Mouse (Mus musculus) intestine, embryonic 14.5 days (tissue): ENCODE data around the gene Gas2l1. TPM values are rescaled to one million over a fixed set of nuclear protein-coding genes. Genes with fewer than 3 reads are reported as not detected.

ENCODE experiments used
- ATAC-seq: fragments of 200-750 bp; cut with Nextera tagmentation; replicated peaks from 2 replicates; pipeline ENCODE4 v1.8.0; 2017; ENCODE audit warnings: low read depth, moderate number of reproducible peaks, moderate TSS enrichment, moderate library complexity; ENCODE audit not compliant: low FRiP score, low TSS enrichment
- DNase-seq: peaks from one replicate; pipeline ENCODE4 v3.0.0-alpha.2; 2018; ENCODE audit warnings: low spot score
- H3K27ac ChIP-seq: fragments of 300-500 bp; sonication (generic); 2 replicates; pipeline ENCODE4 v1.5.1; 2014; ENCODE audit warnings: low read depth, mild to moderate bottlenecking, control low read depth
- H3K27me3 ChIP-seq: fragments of 300-500 bp; sonication (generic); replicated peaks from 2 replicates; pipeline ENCODE4 v1.6.1; 2014; ENCODE audit warnings: low read length, control low read depth; ENCODE audit not compliant: control insufficient read depth, insufficient read depth
- H3K36me3 ChIP-seq: fragments of 300-500 bp; sonication (generic); 2 replicates; pipeline ENCODE4 v1.6.1; 2014; ENCODE audit warnings: low read length, control low read depth; ENCODE audit not compliant: control insufficient read depth, insufficient read depth
- H3K4me1 ChIP-seq: fragments of 300-500 bp; sonication (generic); replicated peaks from 2 replicates; pipeline ENCODE4 v1.6.1; 2014; ENCODE audit warnings: low read length, control low read depth, mixed read lengths; ENCODE audit not compliant: control insufficient read depth, insufficient read depth
- H3K4me2 ChIP-seq: fragments of 300-500 bp; sonication (generic); 2 replicates; pipeline ENCODE4 v1.6.1; 2014; ENCODE audit warnings: low read length
- H3K4me3 ChIP-seq: fragments of 300-500 bp; sonication (generic); 2 replicates; pipeline ENCODE4 v1.5.1; 2014; ENCODE audit warnings: low read depth, low read length, control low read depth, mixed read lengths
- H3K9ac ChIP-seq: fragments of 300-500 bp; sonication (generic); 2 replicates; pipeline ENCODE4 v1.6.1; 2014; ENCODE audit warnings: mild to moderate bottlenecking, low read length
- H3K9me3 ChIP-seq: fragments of 300-500 bp; sonication (generic); 2 replicates; pipeline ENCODE4 v1.6.1; 2016; ENCODE audit warnings: low read length, control low read depth; ENCODE audit not compliant: control insufficient read depth
- WGBS: fragments of 180-500 bp; shearing (Covaris S2); extraction: QIAGEN DNeasy Blood & Tissue Kit; methylation state at CpG from one replicate; pipeline ENCODE4 v1.1.7; 2014; 5-methylcytosine and 5-hydroxymethylcytosine counted together
- polyA plus RNA-seq: library from polyadenylated mRNA; unstranded; fragments of >200 nt; fragmentation: Nextera tagmentation; extraction: Ambion mirVana; gene quantifications from 2 replicates; pipeline ENCODE4 v1.2.1, GENCODE M21; 2014

The Gas2l1 gene
- polyA plus RNA-seq, 1 experiment from 2014 or later: 29.3 TPM

GRCm38 (mm10) chr11:5040585-5040984, 24.5 kb downstream of the Gas2l1 start:
- Histone ChIP-seq H3K4me1 (no peaks in the 10 kb centered on the region), H3K27me3 (no peaks in the 10 kb centered on the region), H3K4me3 (no peak overlapping the region), H3K9me3 (no peaks in the 10 kb centered on the region), H3K9ac (no peak overlapping the region), H3K27ac (no peak overlapping the region), H3K36me3 (peaks cover 54% of the 10 kb centered on the region), H3K4me2 (no peak overlapping the region)
- ATAC-seq (no peak), DNase-seq (no peak)
- 90% methylated on average over 5 of the region's 5 CpGs for WGBS

GRCm38 (mm10) chr11:5037146-5037854, 27.8 kb downstream of the Gas2l1 start:
- DNase-seq (no peak), ATAC-seq (no peak)
- H3K9ac ChIP-seq: no peak overlapping the region
- H3K27me3 ChIP-seq: no peaks in the 10 kb centered on the region
- peaks cover 82% of the 10 kb centered on the region for H3K36me3 ChIP-seq
- WGBS: 86% methylated on average over 8 of the region's 8 CpGs
- no peaks in the 10 kb centered on the region for H3K9me3 ChIP-seq
- H3K27ac ChIP-seq: no peak overlapping the region
- H3K4me1 ChIP-seq: no peaks in the 10 kb centered on the region
- no peak overlapping the region for H3K4me3 ChIP-seq
- no peak overlapping the region for H3K4me2 ChIP-seq

GRCm38 (mm10) chr11:5035421-5035820, 29.7 kb downstream of the Gas2l1 start:
- no peak overlapping the region for H3K27ac ChIP-seq

GRCm38 (mm10) chr11:5033136-5033535, 32.0 kb downstream of the Gas2l1 start:
- no peaks in the 10 kb centered on the region for H3K4me1 ChIP-seq
- no peak overlapping the region for H3K9ac ChIP-seq
- H3K4me2 ChIP-seq: no peak overlapping the region
- H3K27me3 ChIP-seq: no peaks in the 10 kb centered on the region
- no peak overlapping the region for H3K27ac ChIP-seq
- H3K36me3 ChIP-seq: peaks cover 85% of the 10 kb centered on the region
- DNase-seq: no peak
- WGBS: 78% methylated on average over 3 of the region's 3 CpGs
- H3K9me3 ChIP-seq: no peaks in the 10 kb centered on the region
- no peak for ATAC-seq
- H3K4me3 ChIP-seq: no peak overlapping the region

More at GRCm38 (mm10) chr11:5035421-5035820, 29.7 kb downstream of the Gas2l1 start:
- DNase-seq (no peak), ATAC-seq (no peak)
- H3K9me3 ChIP-seq: no peaks in the 10 kb centered on the region
- H3K4me1 ChIP-seq: no peaks in the 10 kb centered on the region
- peaks cover 95% of the 10 kb centered on the region for H3K36me3 ChIP-seq
- H3K27me3 ChIP-seq: no peaks in the 10 kb centered on the region
- no peak overlapping the region for H3K4me3 ChIP-seq
- WGBS: 88% methylated on average over 4 of the region's 4 CpGs
- H3K4me2 ChIP-seq: no peak overlapping the region
- no peak overlapping the region for H3K9ac ChIP-seq

GRCm38 (mm10) chr11:5032706-5033105, 32.4 kb downstream of the Gas2l1 start:
- Histone ChIP-seq H3K9ac (no peak overlapping the region), H3K9me3 (no peaks in the 10 kb centered on the region), H3K4me3 (no peak overlapping the region), H3K36me3 (peaks cover 86% of the 10 kb centered on the region), H3K4me2 (no peak overlapping the region), H3K27ac (no peak overlapping the region), H3K27me3 (no peaks in the 10 kb centered on the region), H3K4me1 (no peaks in the 10 kb centered on the region)
- WGBS: 92% methylated on average over 10 of the region's 10 CpGs
- DNase-seq (no peak), ATAC-seq (no peak)

- no peak overlapping the region for H3K4me2 ChIP-seq
- no peaks in the 10 kb centered on the region for H3K9me3 ChIP-seq
- H3K27me3 ChIP-seq: no peaks in the 10 kb centered on the region
- DNase-seq (no peak), ATAC-seq (no peak)
- H3K27ac ChIP-seq: no peak overlapping the region
- H3K36me3 ChIP-seq: peaks cover 83% of the 10 kb centered on the region
- no peaks in the 10 kb centered on the region for H3K4me1 ChIP-seq
- no peak overlapping the region for H3K4me3 ChIP-seq
- no peak overlapping the region for H3K9ac ChIP-seq
- 97% methylated on average over 7 of the region's 7 CpGs for WGBS
These were observed 36.9 kb downstream of the Gas2l1 start for GRCm38 (mm10) chr11:5028228-5028627.

- 97% methylated on average over 1 of the region's 1 CpGs for WGBS
- DNase-seq: no peak
- no peak overlapping the region for H3K4me2 ChIP-seq
- no peaks in the 10 kb centered on the region for H3K4me1 ChIP-seq
- H3K27ac ChIP-seq: no peak overlapping the region
- H3K27me3 ChIP-seq: no peaks in the 10 kb centered on the region
- H3K9ac ChIP-seq: no peak overlapping the region
- H3K9me3 ChIP-seq: no peaks in the 10 kb centered on the region
- no peak overlapping the region for H3K4me3 ChIP-seq
- peaks cover 69% of the 10 kb centered on the region for H3K36me3 ChIP-seq
- ATAC-seq: no peak
These were observed 40.0 kb downstream of the Gas2l1 start for GRCm38 (mm10) chr11:5025108-5025507.

- Histone ChIP-seq H3K9ac (no peak overlapping the region), H3K4me3 (no peak overlapping the region), H3K27ac (no peak overlapping the region), H3K36me3 (peaks cover 70% of the 10 kb centered on the region), H3K4me2 (no peak overlapping the region), H3K9me3 (no peaks in the 10 kb centered on the region), H3K27me3 (no peaks in the 10 kb centered on the region), H3K4me1 (no peaks in the 10 kb centered on the region)
- WGBS: 68% methylated on average over 6 of the region's 6 CpGs
- DNase-seq (no peak), ATAC-seq (no peak)
These were observed 47.6 kb downstream of the Gas2l1 start for GRCm38 (mm10) chr11:5017506-5017905.

- H3K27me3 ChIP-seq: no peaks in the 10 kb centered on the region
- no peak for ATAC-seq
- 90% methylated on average over 5 of the region's 5 CpGs for WGBS
- no peaks in the 10 kb centered on the region for H3K4me1 ChIP-seq
- no peaks in the 10 kb centered on the region for H3K9me3 ChIP-seq
- H3K36me3 ChIP-seq: peaks cover 74% of the 10 kb centered on the region
- no peak overlapping the region for H3K4me2 ChIP-seq
- no peak for DNase-seq
- H3K9ac ChIP-seq: no peak overlapping the region
- no peak overlapping the region for H3K27ac ChIP-seq
- no peak overlapping the region for H3K4me3 ChIP-seq
These were observed 48.8 kb downstream of the Gas2l1 start for GRCm38 (mm10) chr11:5016286-5016685.
